Mouse (Mus musculus) gastrocnemius, postnatal 25 days (tissue): Measurements from ENCODE around the gene Muc5b. TPM values are rescaled to one million over a fixed set of nuclear protein-coding genes. Genes with fewer than 3 reads are reported as not detected.

ENCODE experiments used
- DNase-seq: peaks from one replicate; pipeline ENCODE4 v3.0.0; 2022
- total RNA-seq, 2 experiments: library from RNA; stranded (reverse); gene quantifications; 1 replicate in 1 of 2; 2 replicates in 1 of 2; pipeline ENCODE4 v1.2.3; 2021

The Muc5b gene
- total RNA-seq, 2 experiments from 2014 or later, result not detected

DNA sequence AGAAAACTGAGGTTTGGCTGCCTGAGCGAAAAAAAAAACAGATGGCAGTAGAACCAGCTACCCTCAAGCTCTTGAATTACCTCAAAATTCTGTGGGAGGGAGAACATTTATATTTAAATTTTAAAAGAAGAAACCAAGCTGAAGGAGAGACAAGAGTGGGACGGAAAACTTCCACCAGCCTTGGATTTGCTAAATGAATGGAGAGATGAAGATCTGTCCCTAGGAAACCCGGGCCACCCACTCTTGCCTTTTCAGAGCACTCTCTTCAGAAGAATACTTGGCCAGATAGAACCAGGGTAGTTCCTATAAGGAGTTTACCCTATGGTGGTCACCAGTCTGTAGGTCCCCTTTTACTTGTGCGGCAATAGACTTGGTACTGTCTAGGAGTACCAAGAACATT, 63.9 kb downstream of the Muc5b start:
- no peak for DNase-seq

DNA sequence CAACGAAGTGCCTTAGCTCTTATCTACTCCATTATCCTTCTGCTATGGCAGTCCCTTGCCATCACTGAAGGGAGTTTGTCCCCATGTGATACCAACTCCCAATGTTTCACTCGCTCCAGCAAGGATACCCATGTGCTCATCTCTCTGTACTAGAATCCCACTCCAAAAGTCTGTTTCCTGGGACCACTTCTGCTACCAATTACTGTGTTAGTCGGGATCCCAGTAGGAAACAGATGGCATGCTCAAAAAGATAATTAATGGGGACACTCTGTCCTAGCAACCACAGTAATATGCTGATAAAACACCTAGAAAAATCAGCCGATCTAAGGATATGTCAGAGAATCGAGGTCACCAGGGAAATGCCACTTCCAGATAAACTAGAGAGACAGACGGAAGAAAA, 69.7 kb downstream of the Muc5b start:
- DNase-seq, result no peak

DNA sequence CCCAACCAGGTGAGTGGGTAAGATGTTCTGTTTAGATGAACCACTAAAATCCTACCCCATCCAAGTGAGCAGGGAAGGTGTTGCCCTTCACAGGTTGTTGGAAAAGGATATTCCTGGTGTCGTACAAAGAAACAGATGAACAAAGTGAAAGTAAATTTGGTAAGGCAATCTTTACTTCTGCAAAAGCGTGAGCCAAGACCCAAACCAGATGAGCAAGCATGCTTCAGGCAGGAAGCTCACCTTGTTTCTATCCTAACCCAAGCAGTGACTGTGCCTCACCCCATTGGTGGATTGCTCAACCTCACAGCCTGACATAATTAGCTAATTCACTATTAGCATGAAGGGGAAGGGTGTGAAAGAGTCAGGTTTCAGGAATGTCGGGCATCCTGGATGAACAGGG, 72.4 kb downstream of the Muc5b start:
- DNase-seq, result no peak

DNA sequence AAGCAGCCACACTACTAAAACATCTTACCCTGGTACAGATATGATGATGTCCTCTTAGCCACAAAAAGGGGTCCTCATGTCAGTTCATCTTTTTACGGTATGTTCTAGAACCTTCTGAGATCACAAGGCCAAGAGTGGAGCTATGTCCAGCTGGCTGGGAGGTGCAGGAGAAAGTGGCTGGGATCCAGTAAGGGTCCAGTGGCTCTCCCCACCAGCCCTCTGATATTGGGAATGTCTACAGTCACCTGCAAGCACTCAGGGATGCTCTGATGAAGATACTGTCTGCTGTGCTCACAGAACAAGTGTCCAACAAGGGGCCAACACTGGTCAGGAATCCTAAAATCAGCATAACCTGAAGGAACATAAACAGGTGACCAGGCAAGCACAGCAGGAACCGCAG, 79.5 kb downstream of the Muc5b start, which contains the start of gene Tollip:
TSS of gene Tollip (minus strand) at position 101 of the 400 bp plus-strand sequence.
- no peak for DNase-seq

Other genes starting within 250 kb of the Muc5b start
- not detected for gene Muc6, start 183.8 kb upstream of the Muc5b start, total RNA-seq
- gene Muc2, start 148.7 kb upstream of the Muc5b start, total RNA-seq, result under 1 TPM in 1 of 2 experiments, not detected in 1; 0.10 TPM
- gene Muc5ac, start 50.1 kb upstream of the Muc5b start, total RNA-seq, result not detected
- gene Tollip, start 79.4 kb downstream of the Muc5b start, total RNA-seq, result 10 to 100 TPM; 26.3 to 28.5 TPM
- under 1 TPM; 0.11 to 0.26 TPM for gene Brsk2, start 110.7 kb downstream of the Muc5b start, total RNA-seq
- gene Mob2, start 222.0 kb downstream of the Muc5b start, total RNA-seq, result 10 to 100 TPM; 37.8 to 42.9 TPM